ENCODE assay signal across 8 mouse cellular contexts in genomic region chr9:108262494-108263049, GRCm38 (mm10). TPM values are rescaled to one million over a fixed set of nuclear protein-coding genes. Genes with fewer than 3 reads are reported as not detected.
DNase-seq lines count a peak whose midpoint lies in the region; ATAC-seq lines count a peak whose summit lies in the region.

No protein-coding gene starts in this region.

- H3K9ac ChIP-seq in kidney, embryonic 15.5 days: peak overlapping the region; percentile 96
- peak overlapping the region; percentile 87 for H3K9ac ChIP-seq in embryonic facial prominence, embryonic 15.5 days
- H3K9ac ChIP-seq in hindbrain, embryonic 14.5 days: peak overlapping the region; percentile 82

- H3K4me3 ChIP-seq in kidney, embryonic 15.5 days (replicated peaks): peak overlapping the region; percentile 99
- H3K4me3 ChIP-seq in embryonic facial prominence, embryonic 15.5 days (replicated peaks): peak overlapping the region; percentile 97
- H3K4me3 ChIP-seq in hindbrain, embryonic 14.5 days (replicated peaks; ENCODE audit: low read length): peak overlapping the region; percentile 92
- H3K4me3 ChIP-seq in macrophage (ENCODE audit: inconsistent target): peak overlapping the region; percentile 54

- no peak for ATAC-seq in kidney, embryonic 15.5 days (replicated peaks; ENCODE audit: low FRiP score)
- no peak for ATAC-seq in embryonic facial prominence, embryonic 15.5 days (ENCODE audit: insufficient number of reproducible peaks, low FRiP score, low TSS enrichment, low read depth)
- no peak for ATAC-seq in hindbrain, embryonic 14.5 days (ENCODE audit: low FRiP score)

- peaks cover 52% of the 10 kb centered on the region for H3K79me2 ChIP-seq in macrophage (ENCODE audit: inconsistent target)

- no peaks in the 10 kb centered on the region for H3K27me3 ChIP-seq in kidney, embryonic 15.5 days
- H3K27me3 ChIP-seq in embryonic facial prominence, embryonic 15.5 days: no peaks in the 10 kb centered on the region
- no peaks in the 10 kb centered on the region for H3K27me3 ChIP-seq in hindbrain, embryonic 14.5 days (ENCODE audit: control insufficient read depth, insufficient read depth, low read length)

- peaks cover 39% of the 10 kb centered on the region for H3K4me1 ChIP-seq in kidney, embryonic 15.5 days
- peaks cover 24% of the 10 kb centered on the region for H3K4me1 ChIP-seq in embryonic facial prominence, embryonic 15.5 days
- H3K4me1 ChIP-seq in hindbrain, embryonic 14.5 days (replicated peaks; ENCODE audit: control insufficient read depth, insufficient read depth, low read length): peaks cover 21% of the 10 kb centered on the region

- H3K4me2 ChIP-seq in kidney, embryonic 15.5 days: peak overlapping the region; percentile 74
- peak overlapping the region; percentile 76 for H3K4me2 ChIP-seq in embryonic facial prominence, embryonic 15.5 days (replicated peaks)
- peak overlapping the region; percentile 75 for H3K4me2 ChIP-seq in hindbrain, embryonic 14.5 days (replicated peaks)

- intact Hi-C loops in left cerebral cortex, postnatal 14 days (cut with DNase I): loop anchor here (5.0 kb wide), 1 partner anchor 40 kb away; no protein-coding TSS in a partner anchor

- WGBS in kidney, embryonic 15.5 days: 37% methylated on average over 11 of the region's 11 CpGs
- 28% methylated on average over 11 of the region's 11 CpGs for WGBS in embryonic facial prominence, embryonic 15.5 days
- WGBS in hindbrain, embryonic 14.5 days: 44% methylated on average over 11 of the region's 11 CpGs
- WGBS in macrophage (ENCODE audit: missing documents): 65% methylated on average over 11 of the region's 11 CpGs

- H3K9me3 ChIP-seq in kidney, embryonic 15.5 days (replicated peaks): no peaks in the 10 kb centered on the region
- no peaks in the 10 kb centered on the region for H3K9me3 ChIP-seq in embryonic facial prominence, embryonic 15.5 days (replicated peaks)
- no peaks in the 10 kb centered on the region for H3K9me3 ChIP-seq in hindbrain, embryonic 14.5 days (ENCODE audit: control insufficient read depth, low read length)

- H3K27ac ChIP-seq in kidney, embryonic 15.5 days: peak overlapping the region; percentile 95
- peak overlapping the region; percentile 91; the same call in 1 of the 2 replicates for H3K27ac ChIP-seq in embryonic facial prominence, embryonic 15.5 days (replicated peaks)
- H3K27ac ChIP-seq in hindbrain, embryonic 14.5 days: peak overlapping the region; percentile 93
- H3K27ac ChIP-seq in macrophage: no peak overlapping the region

- DNase-seq in kidney, adult 8-10 months: no peak
- DNase-seq in hindbrain, embryonic 14.5 days (ENCODE audit: low spot score): no peak
- no peak for DNase-seq in left cerebral cortex, postnatal 14 days (ENCODE audit: low spot score in 2 of 2)
- DNase-seq in adrenal gland, adult 8-10 months: no peak
- no peak for DNase-seq in urinary bladder, postnatal 25 days (ENCODE audit: low spot score)

- H3K36me3 ChIP-seq in kidney, embryonic 15.5 days: no peaks in the 10 kb centered on the region
- no peaks in the 10 kb centered on the region for H3K36me3 ChIP-seq in embryonic facial prominence, embryonic 15.5 days
- no peaks in the 10 kb centered on the region for H3K36me3 ChIP-seq in hindbrain, embryonic 14.5 days (replicated peaks; ENCODE audit: control insufficient read depth, insufficient read depth)
- H3K36me3 ChIP-seq in macrophage (ENCODE audit: inconsistent target): no peaks in the 10 kb centered on the region

RNA-seq across cellular contexts. Expression of gene Dag1, which starts 1.2 kb away (rescaled TPM):
- 141 and 147 TPM in 2 replicates for polyA plus RNA-seq in kidney, embryonic 15.5 days (2015; fragmentation: Nextera tagmentation; extraction: Ambion mirVana)
- polyA plus RNA-seq in embryonic facial prominence, embryonic 15.5 days (2015; fragmentation: Nextera tagmentation; extraction: Ambion mirVana): 84.0 and 85.9 TPM in 2 replicates
- 76.7 and 83.0 TPM in 2 replicates for polyA plus RNA-seq in hindbrain, embryonic 14.5 days (2014; fragmentation: Nextera tagmentation; extraction: Ambion mirVana)
- 10 to 100 TPM in 16 of 26 experiments, 1 to 10 TPM in 10; 1.9 to 33.6 (median 12.7) TPM for total RNA-seq in macrophage (2018; cell fraction: chromatin; rRNA removed)
- 10 to 100 TPM; 15.3 to 75.1 (median 34.1) TPM for total RNA-seq in macrophage (2018; cell fraction: cytosol; rRNA removed)
- total RNA-seq in macrophage (2018; cell fraction: nucleus; rRNA removed): 10 to 100 TPM; 20.2 to 80.7 (median 40.0) TPM
- 38.1 to 58.2 TPM (median 44.5 TPM) in 3 replicates for polyA plus RNA-seq in macrophage (2018)
- total RNA-seq in left cerebral cortex, postnatal 14 days (2021): 100 to 1,000 TPM; 122 to 125 TPM
- 100 to 1,000 TPM; 134 to 165 (median 148) TPM for total RNA-seq in adrenal gland, adult 8-10 months (2022)

RNA-seq across cellular contexts. Expression of gene Nicn1, which starts 27.7 kb away (rescaled TPM):
- 31.3 and 41.0 TPM in 2 replicates for polyA plus RNA-seq in kidney, embryonic 15.5 days (2015; fragmentation: Nextera tagmentation; extraction: Ambion mirVana)
- polyA plus RNA-seq in embryonic facial prominence, embryonic 15.5 days (2015; fragmentation: Nextera tagmentation; extraction: Ambion mirVana): 41.7 and 42.9 TPM in 2 replicates
- 136 and 137 TPM in 2 replicates for polyA plus RNA-seq in hindbrain, embryonic 14.5 days (2014; fragmentation: Nextera tagmentation; extraction: Ambion mirVana)
- 10 to 100 TPM in 1 of 26 experiments, 1 to 10 TPM in 21, under 1 TPM in 4; 0.51 to 11.4 (median 3.6) TPM for total RNA-seq in macrophage (2018; cell fraction: chromatin; rRNA removed)
- total RNA-seq in macrophage (2018; cell fraction: cytosol; rRNA removed): 1 to 10 TPM; 4.4 to 9.4 (median 5.8) TPM
- total RNA-seq in macrophage (2018; cell fraction: nucleus; rRNA removed): 1 to 10 TPM in 24 of 26 experiments, under 1 TPM in 2; 0.81 to 9.2 (median 3.0) TPM
- 6.8 to 7.1 TPM (median 6.8 TPM) in 3 replicates for polyA plus RNA-seq in macrophage (2018)
- total RNA-seq in left cerebral cortex, postnatal 14 days (2021): 100 to 1,000 TPM; 108 to 118 TPM
- 10 to 100 TPM; 29.5 to 49.1 (median 41.4) TPM for total RNA-seq in adrenal gland, adult 8-10 months (2022)

RNA-seq across cellular contexts. Expression of gene Amt, which starts 34.1 kb away (rescaled TPM):
- polyA plus RNA-seq in kidney, embryonic 15.5 days (2015; fragmentation: Nextera tagmentation; extraction: Ambion mirVana): 35.9 and 38.0 TPM in 2 replicates
- 10.8 and 11.2 TPM in 2 replicates for polyA plus RNA-seq in embryonic facial prominence, embryonic 15.5 days (2015; fragmentation: Nextera tagmentation; extraction: Ambion mirVana)
- 18.6 and 24.4 TPM in 2 replicates for polyA plus RNA-seq in hindbrain, embryonic 14.5 days (2014; fragmentation: Nextera tagmentation; extraction: Ambion mirVana)
- 10 to 100 TPM in 4 of 26 experiments, 1 to 10 TPM in 20, under 1 TPM in 1, not detected in 1; 0.46 to 14.4 (median 5.6) TPM for total RNA-seq in macrophage (2018; cell fraction: chromatin; rRNA removed)
- under 1 TPM in 13 of 26 experiments, not detected in 13; 0.07 to 0.77 (median 0.19) TPM for total RNA-seq in macrophage (2018; cell fraction: cytosol; rRNA removed)
- total RNA-seq in macrophage (2018; cell fraction: nucleus; rRNA removed): 1 to 10 TPM in 19 of 26 experiments, under 1 TPM in 5, not detected in 2; 0.18 to 6.7 (median 2.4) TPM
- 0.67 to 1.3 TPM (median 0.96 TPM) in 3 replicates for polyA plus RNA-seq in macrophage (2018)
- 10 to 100 TPM; 26.0 to 31.3 TPM for total RNA-seq in left cerebral cortex, postnatal 14 days (2021)
- 10 to 100 TPM in 2 of 4 experiments, 1 to 10 TPM in 2; 3.8 to 10.9 (median 7.1) TPM for total RNA-seq in adrenal gland, adult 8-10 months (2022)

RNA-seq across cellular contexts. Expression of gene Rhoa, which starts 43.4 kb away (rescaled TPM):
- polyA plus RNA-seq in kidney, embryonic 15.5 days (2015; fragmentation: Nextera tagmentation; extraction: Ambion mirVana): 462 and 484 TPM in 2 replicates
- 452 and 468 TPM in 2 replicates for polyA plus RNA-seq in embryonic facial prominence, embryonic 15.5 days (2015; fragmentation: Nextera tagmentation; extraction: Ambion mirVana)
- 206 and 214 TPM in 2 replicates for polyA plus RNA-seq in hindbrain, embryonic 14.5 days (2014; fragmentation: Nextera tagmentation; extraction: Ambion mirVana)
- 100 to 1,000 TPM in 13 of 26 experiments, 10 to 100 TPM in 13; 77.4 to 166 (median 100) TPM for total RNA-seq in macrophage (2018; cell fraction: chromatin; rRNA removed)
- total RNA-seq in macrophage (2018; cell fraction: cytosol; rRNA removed): 100 to 1,000 TPM; 351 to 428 (median 397) TPM
- 100 to 1,000 TPM; 142 to 338 (median 218) TPM for total RNA-seq in macrophage (2018; cell fraction: nucleus; rRNA removed)
- 409 to 646 TPM (median 437 TPM) in 3 replicates for polyA plus RNA-seq in macrophage (2018)
- 100 to 1,000 TPM; 185 to 197 TPM for total RNA-seq in left cerebral cortex, postnatal 14 days (2021)
- total RNA-seq in adrenal gland, adult 8-10 months (2022): 100 to 1,000 TPM; 307 to 342 (median 321) TPM

RNA-seq across cellular contexts. Expression of gene Tcta, which starts 43.4 kb away (rescaled TPM):
- 31.6 and 32.2 TPM in 2 replicates for polyA plus RNA-seq in kidney, embryonic 15.5 days (2015; fragmentation: Nextera tagmentation; extraction: Ambion mirVana)
- polyA plus RNA-seq in embryonic facial prominence, embryonic 15.5 days (2015; fragmentation: Nextera tagmentation; extraction: Ambion mirVana): 41.3 and 51.6 TPM in 2 replicates
- 49.5 and 59.9 TPM in 2 replicates for polyA plus RNA-seq in hindbrain, embryonic 14.5 days (2014; fragmentation: Nextera tagmentation; extraction: Ambion mirVana)
- total RNA-seq in macrophage (2018; cell fraction: chromatin; rRNA removed): 10 to 100 TPM in 7 of 26 experiments, 1 to 10 TPM in 19; 1.3 to 15.5 (median 5.4) TPM
- total RNA-seq in macrophage (2018; cell fraction: cytosol; rRNA removed): 10 to 100 TPM in 19 of 26 experiments, 1 to 10 TPM in 7; 5.3 to 25.4 (median 17.1) TPM
- total RNA-seq in macrophage (2018; cell fraction: nucleus; rRNA removed): 10 to 100 TPM in 13 of 26 experiments, 1 to 10 TPM in 13; 2.6 to 30.5 (median 10.4) TPM
- polyA plus RNA-seq in macrophage (2018): 7.0 to 22.0 TPM (median 13.1 TPM) in 3 replicates
- total RNA-seq in left cerebral cortex, postnatal 14 days (2021): 10 to 100 TPM; 45.9 to 46.1 TPM
- 10 to 100 TPM; 56.0 to 68.0 (median 62.2) TPM for total RNA-seq in adrenal gland, adult 8-10 months (2022)
